Mouse (Mus musculus): ENCODE data around the gene Slc22a13.

- no peak for TF ChIP-seq POLR2A (IDR thresholded peaks at IDR 0.05; ENCODE audit: control insufficient read depth, extremely low read depth, insufficient read depth, low read length, poor library complexity)
- TF ChIP-seq CTCF (IDR thresholded peaks at IDR 0.05; ENCODE audit: borderline replicate concordance, control insufficient read depth, extremely low read depth, insufficient read depth, low read length, poor library complexity) = no peak
Observed at GRCm38 (mm10) chr9:119151751-119152150, 57.1 kb downstream of the Slc22a13 start.
